Mouse (Mus musculus) E14TG2a.4 (cell line): Measurements from ENCODE around the gene Ang.

Experiments
- H3K27me3 ChIP-seq: 2 replicates; pipeline ENCODE4 v1.6.1; 2014; ENCODE audit warnings: low read length, control low read depth; ENCODE audit not compliant: insufficient read depth
- H3K36me3 ChIP-seq: 2 replicates; pipeline ENCODE4 v1.6.1; 2014; ENCODE audit warnings: low read length, control low read depth; ENCODE audit not compliant: insufficient read depth
- H3K4me1 ChIP-seq: replicated peaks from 2 replicates; pipeline ENCODE4 v1.6.1; 2014; ENCODE audit warnings: low read depth, low read length, control low read depth
- H3K4me3 ChIP-seq: replicated peaks from 2 replicates; pipeline ENCODE4 v1.5.1; 2014; ENCODE audit warnings: mild to moderate bottlenecking, low read length
- H3K9me3 ChIP-seq: 2 replicates; pipeline ENCODE4 v1.6.1; 2014; ENCODE audit warnings: low read length, control low read depth
- CTCF ChIP-seq: conservative IDR thresholded peaks from 2 replicates; pipeline ENCODE4 v1.5.1; 2014; ENCODE audit warnings: low read length
- NANOG ChIP-seq: IDR thresholded peaks from 2 replicates; pipeline ENCODE4 v1.6.1; 2014; ENCODE audit warnings: borderline replicate concordance, low read length, mixed read lengths
- POU5F1 ChIP-seq: IDR thresholded peaks from 2 replicates; pipeline ENCODE4 v1.6.1; 2014; ENCODE audit warnings: low read length, borderline replicate concordance

Ang gene

DNA sequence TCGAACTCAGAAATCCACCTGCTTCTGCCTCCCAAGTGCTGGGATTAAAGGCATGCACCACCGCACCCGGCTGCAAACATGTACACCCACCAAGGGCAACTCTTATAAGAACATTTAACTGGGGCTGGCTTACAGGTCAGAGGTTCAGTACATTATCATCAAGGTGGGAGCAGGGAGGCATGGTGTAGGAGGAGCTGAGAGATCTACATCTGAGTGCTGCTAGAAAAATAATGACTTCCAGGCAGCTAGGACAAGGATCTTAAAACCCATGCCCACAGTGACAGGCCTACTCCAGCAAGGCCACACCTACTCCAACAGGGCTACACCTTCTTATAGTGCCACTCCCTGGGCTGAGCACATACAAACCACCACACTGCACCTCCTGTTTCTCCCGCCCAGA is 5.0 kb upstream of the Ang start:
- no peaks in the 10 kb centered on the region for H3K9me3 ChIP-seq
- H3K36me3 ChIP-seq: no peaks in the 10 kb centered on the region
- H3K27me3 ChIP-seq: peaks cover 20% of the 10 kb centered on the region
- peaks cover 25% of the 10 kb centered on the region for H3K4me1 ChIP-seq
- no peak overlapping the region for H3K4me3 ChIP-seq
- no peak for TF ChIP-seq NANOG
- no peak for TF ChIP-seq CTCF
- TF ChIP-seq POU5F1: no peak

DNA sequence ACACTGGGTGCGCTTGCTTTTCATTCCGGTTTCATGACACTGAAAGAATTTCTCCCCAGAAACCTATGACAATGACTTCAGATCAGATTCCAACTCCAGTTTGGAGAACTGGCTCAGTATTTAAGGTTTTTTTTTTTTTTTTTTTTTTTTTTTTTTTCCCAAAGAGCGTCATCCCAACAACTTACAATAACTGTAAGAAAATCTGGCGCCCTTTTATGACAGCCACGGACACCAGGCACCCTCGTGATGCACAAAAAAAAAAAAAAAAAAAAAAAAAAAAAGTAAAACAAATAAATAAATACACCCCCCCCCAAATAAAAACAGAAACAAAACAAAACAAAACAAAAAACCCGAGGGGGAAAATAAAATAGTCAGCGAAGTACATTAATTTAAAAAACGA is 3.2 kb upstream of the Ang start:
- H3K4me3 ChIP-seq: peak overlapping the region; percentile 89
- no peak for TF ChIP-seq CTCF
- TF ChIP-seq NANOG: no peak
- TF ChIP-seq POU5F1: no peak
- no peaks in the 10 kb centered on the region for H3K9me3 ChIP-seq
- peaks cover 16% of the 10 kb centered on the region for H3K27me3 ChIP-seq
- peaks cover 31% of the 10 kb centered on the region for H3K4me1 ChIP-seq
- H3K36me3 ChIP-seq: no peaks in the 10 kb centered on the region

GRCm38 (mm10) chr14:51088166-51088969 is 2.6 kb upstream of the Ang start:
- no peak for TF ChIP-seq CTCF
- TF ChIP-seq POU5F1: no peak; the same call in 1 of the 2 replicates
- TF ChIP-seq NANOG: no peak
- Histone ChIP-seq H3K4me3 (peak overlapping the region; percentile 89), H3K27me3 (peaks cover 15% of the 10 kb centered on the region), H3K4me1 (peaks cover 29% of the 10 kb centered on the region), H3K36me3 (no peaks in the 10 kb centered on the region), H3K9me3 (no peaks in the 10 kb centered on the region)

GRCm38 (mm10) chr14:51088970-51089673 is 1.8 kb upstream of the Ang start:
- Histone ChIP-seq H3K9me3 (no peaks in the 10 kb centered on the region), H3K4me3 (peak overlapping the region; percentile 89), H3K27me3 (peaks cover 8% of the 10 kb centered on the region), H3K4me1 (peaks cover 26% of the 10 kb centered on the region), H3K36me3 (no peaks in the 10 kb centered on the region)
- TF ChIP-seq CTCF (no peak), POU5F1 (no peak), NANOG (no peak)

GRCm38 (mm10) chr14:51089674-51090076 is 1.3 kb upstream of the Ang start:
- TF ChIP-seq NANOG (no peak), CTCF (no peak), POU5F1 (no peak)

DNA sequence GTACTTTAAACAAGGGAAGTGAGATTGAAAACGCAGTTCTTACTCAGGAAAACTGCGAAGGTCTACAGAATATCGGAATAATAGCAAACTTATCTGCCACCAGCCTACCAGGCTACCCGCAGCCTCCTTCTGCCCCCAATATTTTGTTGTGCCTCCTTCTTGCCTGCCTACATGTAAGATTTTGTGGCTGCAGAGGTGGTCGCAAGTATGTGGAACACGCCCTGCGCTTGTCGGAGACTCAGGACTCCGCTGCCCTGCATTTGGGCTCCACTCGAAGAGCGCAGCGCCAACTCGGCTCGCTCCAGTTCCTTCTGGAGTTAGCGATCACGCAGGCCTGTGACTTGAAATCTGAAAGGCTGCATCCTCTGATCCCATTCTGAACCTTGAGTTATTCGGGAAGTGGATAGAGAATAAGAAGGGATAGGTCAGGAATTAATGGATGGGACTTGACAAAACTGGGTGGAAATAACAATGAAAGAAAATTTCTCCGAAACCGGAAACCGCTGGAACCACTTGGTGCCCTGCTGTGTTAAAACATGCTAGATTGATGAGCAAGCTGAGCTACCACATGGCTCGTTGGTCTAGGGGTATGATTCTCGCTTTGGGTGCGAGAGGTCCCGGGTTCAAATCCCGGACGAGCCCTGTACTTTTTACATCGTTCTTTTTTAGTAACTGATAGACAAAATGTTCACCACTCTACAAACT is 721 bp upstream of the Ang start:
- Histone ChIP-seq H3K4me3 (peak overlapping the region; percentile 89), H3K4me1 (peaks cover 22% of the 10 kb centered on the region), H3K9me3 (no peaks in the 10 kb centered on the region), H3K27me3 (no peaks in the 10 kb centered on the region; the same call in 1 of the 2 replicates), H3K36me3 (no peaks in the 10 kb centered on the region)
- TF ChIP-seq NANOG (no peak), CTCF (no peak), POU5F1 (no peak)

More at GRCm38 (mm10) chr14:51089674-51090076, 1.3 kb upstream of the Ang start:
- Histone ChIP-seq H3K27me3 (peaks cover 5% of the 10 kb centered on the region), H3K9me3 (no peaks in the 10 kb centered on the region), H3K36me3 (no peaks in the 10 kb centered on the region), H3K4me1 (peaks cover 22% of the 10 kb centered on the region), H3K4me3 (peak overlapping the region; percentile 89)

- H3K4me3 ChIP-seq: no peak overlapping the region
- H3K9me3 ChIP-seq: no peaks in the 10 kb centered on the region
- H3K4me1 ChIP-seq: peaks cover 18% of the 10 kb centered on the region
- no peaks in the 10 kb centered on the region for H3K27me3 ChIP-seq
- no peaks in the 10 kb centered on the region for H3K36me3 ChIP-seq
- TF ChIP-seq NANOG: no peak
- no peak for TF ChIP-seq CTCF
- TF ChIP-seq POU5F1: no peak
These were observed 1.2 kb downstream of the Ang start for GRCm38 (mm10) chr14:51092073-51092620.

GRCm38 (mm10) chr14:51093496-51093895 is 2.5 kb downstream of the Ang start:
- H3K9me3 ChIP-seq: no peaks in the 10 kb centered on the region
- no peaks in the 10 kb centered on the region for H3K27me3 ChIP-seq
- peaks cover 13% of the 10 kb centered on the region for H3K4me1 ChIP-seq
- no peaks in the 10 kb centered on the region for H3K36me3 ChIP-seq
- no peak for TF ChIP-seq CTCF
- no peak for TF ChIP-seq POU5F1
- TF ChIP-seq NANOG: no peak
- no peak overlapping the region for H3K4me3 ChIP-seq
